Comparison of ENCODE assay signal across 7 mouse cellular contexts in the genomic region with DNA sequence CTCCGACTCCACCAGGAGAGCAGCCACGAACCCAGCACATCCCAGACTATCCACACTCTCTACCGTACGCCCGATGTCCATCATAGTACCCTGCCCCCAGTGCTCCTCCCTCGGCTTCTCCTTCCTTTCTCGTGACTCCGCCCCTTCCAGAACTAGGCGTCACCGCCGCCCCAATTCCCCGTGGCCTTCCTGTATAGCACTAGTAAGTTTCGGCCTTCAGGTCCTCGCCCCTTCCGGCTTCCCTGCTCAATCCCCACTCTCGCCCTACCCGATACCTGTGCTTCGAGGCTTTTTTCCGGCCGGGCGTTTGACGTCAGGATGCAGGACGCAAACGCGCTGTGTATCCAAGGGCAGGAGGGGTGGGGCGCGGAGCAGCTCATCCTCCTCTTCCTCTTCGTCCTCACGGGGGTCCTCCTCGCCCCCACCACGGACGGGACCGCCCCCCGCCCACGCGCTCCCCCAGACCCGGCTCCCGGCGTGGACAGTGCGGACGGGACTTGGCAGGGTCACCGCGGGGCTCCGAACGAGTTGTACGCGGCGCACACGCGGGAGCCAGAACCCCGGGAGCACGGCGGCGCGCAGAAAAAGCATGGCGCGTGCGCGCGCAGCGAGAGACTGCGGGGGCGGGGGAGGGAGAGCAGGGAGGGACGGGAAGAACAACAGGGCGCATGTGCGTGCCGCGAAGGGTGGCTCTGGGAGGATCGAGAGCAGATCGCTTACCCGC. TPM values are rescaled to one million over a fixed set of nuclear protein-coding genes. Genes with fewer than 3 reads are reported as not detected.
DNase-seq lines count a peak whose midpoint lies in the region; ATAC-seq lines count a peak whose summit lies in the region.

A gene (minus strand): TSS at position 617 of the 724 bp plus-strand sequence.

- H3K4me3 ChIP-seq in embryonic facial prominence, embryonic 11.5 days (ENCODE audit: low read depth, low read length): peak within 1 kb of the TSS; percentile 81
- H3K4me3 ChIP-seq in limb, embryonic 10.5 days: peak within 1 kb of the TSS; percentile 93
- peak within 1 kb of the TSS; percentile 80 for H3K4me3 ChIP-seq in midbrain, embryonic 13.5 days (replicated peaks)

- peak within 1 kb of the TSS; percentile 89 for H3K9ac ChIP-seq in embryonic facial prominence, embryonic 11.5 days (replicated peaks; ENCODE audit: low read length)
- peak within 1 kb of the TSS; percentile 77 for H3K9ac ChIP-seq in midbrain, embryonic 13.5 days (replicated peaks)

- no peaks in the 10 kb centered on the region for H3K9me3 ChIP-seq in embryonic facial prominence, embryonic 11.5 days (replicated peaks; ENCODE audit: control insufficient read depth, low read length)
- H3K9me3 ChIP-seq in limb, embryonic 10.5 days (replicated peaks): no peaks in the 10 kb centered on the region
- no peaks in the 10 kb centered on the region for H3K9me3 ChIP-seq in midbrain, embryonic 13.5 days

- ATAC-seq in embryonic facial prominence, embryonic 11.5 days (replicated peaks; ENCODE audit: insufficient number of reproducible peaks, low FRiP score, low TSS enrichment, low read depth): peak; percentile 87
- peak; percentile 63 for ATAC-seq in granulocyte monocyte progenitor cell, adult 5-6 weeks (replicated peaks; ENCODE audit: poor library complexity, severe bottlenecking)
- ATAC-seq in midbrain, embryonic 13.5 days: peak; percentile 77

- WGBS in embryonic facial prominence, embryonic 11.5 days: under 1% methylated on average over 70 of the region's 71 CpGs
- under 1% methylated on average over 71 of the region's 71 CpGs for WGBS in limb, embryonic 10.5 days
- under 1% methylated on average over 70 of the region's 71 CpGs for WGBS in midbrain, embryonic 13.5 days

- H3K4me1 ChIP-seq in embryonic facial prominence, embryonic 11.5 days (ENCODE audit: control insufficient read depth, insufficient read depth, low read length): no peaks in the 10 kb centered on the region
- H3K4me1 ChIP-seq in limb, embryonic 10.5 days: peaks cover 20% of the 10 kb centered on the region
- H3K4me1 ChIP-seq in midbrain, embryonic 13.5 days (replicated peaks): peaks cover 20% of the 10 kb centered on the region

- peak within 1 kb of the TSS; percentile 96 for H3K27ac ChIP-seq in embryonic facial prominence, embryonic 11.5 days (replicated peaks; ENCODE audit: low read depth, low read length)
- H3K27ac ChIP-seq in limb, embryonic 10.5 days: peak within 1 kb of the TSS; percentile 98
- peak within 1 kb of the TSS; percentile 95 for H3K27ac ChIP-seq in midbrain, embryonic 13.5 days

- peak within 1 kb of the TSS; percentile 91 for H3K4me2 ChIP-seq in embryonic facial prominence, embryonic 11.5 days (ENCODE audit: low read depth, low read length)
- H3K4me2 ChIP-seq in midbrain, embryonic 13.5 days (replicated peaks): peak within 1 kb of the TSS; percentile 95

- no peaks in the 10 kb centered on the region for H3K27me3 ChIP-seq in embryonic facial prominence, embryonic 11.5 days (ENCODE audit: control insufficient read depth, insufficient read depth, low read length)
- no peaks in the 10 kb centered on the region for H3K27me3 ChIP-seq in limb, embryonic 10.5 days (ENCODE audit: low read depth, poor library complexity, severe bottlenecking)
- no peaks in the 10 kb centered on the region for H3K27me3 ChIP-seq in midbrain, embryonic 13.5 days

- peaks cover 11% of the 10 kb centered on the region; the same call in 1 of the 2 replicates for H3K36me3 ChIP-seq in embryonic facial prominence, embryonic 11.5 days (replicated peaks; ENCODE audit: control insufficient read depth, insufficient read depth, low read depth, low read length)
- H3K36me3 ChIP-seq in limb, embryonic 10.5 days: peaks cover 51% of the 10 kb centered on the region
- peaks cover 46% of the 10 kb centered on the region for H3K36me3 ChIP-seq in midbrain, embryonic 13.5 days

- DNase-seq in adrenal gland, postnatal 14 days: peak; percentile 99
- DNase-seq in embryonic facial prominence, embryonic 11.5 days (ENCODE audit: low spot score): peak; percentile 96
- DNase-seq in kidney, adult 11 months: peak; percentile 96
- peak; percentile 96 for DNase-seq in limb, embryonic 10.5 days (ENCODE audit: low spot score)
- DNase-seq in spleen, adult 12 weeks (ENCODE audit: low spot score): peak; percentile 70

RNA-seq across cellular contexts. Expression of the gene that starts here (rescaled TPM):
- total RNA-seq in adrenal gland, postnatal 14 days (2021): 57.4 and 63.7 TPM in 2 replicates
- 20.9 and 24.8 TPM in 2 replicates for polyA plus RNA-seq in embryonic facial prominence, embryonic 11.5 days (2014; fragmentation: Nextera tagmentation; extraction: Ambion mirVana)
- total RNA-seq in granulocyte monocyte progenitor cell, adult 5-6 weeks (2014; fragmentation: Nextera tagmentation): 20.4 and 32.2 TPM in 2 replicates
- 9.2 and 14.0 TPM in 2 replicates for total RNA-seq in granulocyte monocyte progenitor cell, adult 5-6 weeks (2017)
- 34.3 and 35.3 TPM in 2 replicates for polyA plus RNA-seq in limb, embryonic 10.5 days (2016; fragmentation: Nextera tagmentation; extraction: Ambion mirVana)
- polyA plus RNA-seq in midbrain, embryonic 13.5 days (2015; fragmentation: Nextera tagmentation; extraction: Ambion mirVana): 52.6 and 53.3 TPM in 2 replicates

Comparison
In these comparisons a context has a peak if more than half of its experiments do, and no peak if none do; other contexts are left out.
1. Peak in every context shown above with its lines: DNase-seq, ATAC-seq, H3K4me3 ChIP-seq and H3K27ac ChIP-seq.